Mouse (Mus musculus) kidney, embryonic 16.5 days (tissue): ENCODE results near the gene Card19. TPM values are rescaled to one million over a fixed set of nuclear protein-coding genes. Genes with fewer than 3 reads are reported as not detected.

ENCODE experiments used
- ATAC-seq: fragments of 200-750 bp; cut with Nextera tagmentation; 2 replicates; pipeline ENCODE4 v1.8.0; 2017; ENCODE audit warnings: moderate TSS enrichment; ENCODE audit not compliant: low FRiP score, low TSS enrichment
- H3K27ac ChIP-seq: fragments of 300-500 bp; sonication (generic); 2 replicates; pipeline ENCODE4 v1.5.1; 2014; ENCODE audit warnings: low read length
- H3K27me3 ChIP-seq: fragments of 300-500 bp; sonication (generic); 2 replicates; pipeline ENCODE4 v1.6.1; 2014; ENCODE audit warnings: low read length, control low read depth, mixed read lengths; ENCODE audit not compliant: insufficient read depth
- H3K36me3 ChIP-seq: fragments of 300-500 bp; sonication (generic); 2 replicates; pipeline ENCODE4 v1.6.1; 2014; ENCODE audit warnings: low read length, control low read depth, mixed read lengths; ENCODE audit not compliant: insufficient read depth
- H3K4me1 ChIP-seq: fragments of 300-500 bp; sonication (generic); 2 replicates; pipeline ENCODE4 v1.6.1; 2014; ENCODE audit warnings: low read length, control low read depth, mixed read lengths; ENCODE audit not compliant: insufficient read depth
- H3K4me2 ChIP-seq: fragments of 300-500 bp; sonication (generic); replicated peaks from 2 replicates; pipeline ENCODE4 v1.6.1; 2014; ENCODE audit warnings: low read depth, low read length
- H3K4me3 ChIP-seq: fragments of 300-500 bp; sonication (generic); 2 replicates; pipeline ENCODE4 v1.5.1; 2014; ENCODE audit warnings: mild to moderate bottlenecking, low read length
- H3K9ac ChIP-seq: fragments of 300-500 bp; sonication (generic); replicated peaks from 2 replicates; pipeline ENCODE4 v1.6.1; 2014; ENCODE audit warnings: low read length
- H3K9me3 ChIP-seq: fragments of 300-500 bp; sonication (generic); 2 replicates; pipeline ENCODE4 v1.6.1; 2016; ENCODE audit warnings: low read length, control low read depth
- WGBS: fragments of 180-500 bp; shearing (Covaris S2); extraction: QIAGEN DNeasy Blood & Tissue Kit; methylation state at CpG from one replicate; pipeline ENCODE4 v1.1.7; 2014; 5-methylcytosine and 5-hydroxymethylcytosine counted together
- polyA plus RNA-seq: library from polyadenylated mRNA; unstranded; fragments of >200 nt; fragmentation: Nextera tagmentation; extraction: Ambion mirVana; gene quantifications from 2 replicates; pipeline ENCODE4 v1.2.1, GENCODE M21; 2015

Gene Card19
- polyA plus RNA-seq, 1 experiment from 2014 or later: 52.6 TPM

DNA sequence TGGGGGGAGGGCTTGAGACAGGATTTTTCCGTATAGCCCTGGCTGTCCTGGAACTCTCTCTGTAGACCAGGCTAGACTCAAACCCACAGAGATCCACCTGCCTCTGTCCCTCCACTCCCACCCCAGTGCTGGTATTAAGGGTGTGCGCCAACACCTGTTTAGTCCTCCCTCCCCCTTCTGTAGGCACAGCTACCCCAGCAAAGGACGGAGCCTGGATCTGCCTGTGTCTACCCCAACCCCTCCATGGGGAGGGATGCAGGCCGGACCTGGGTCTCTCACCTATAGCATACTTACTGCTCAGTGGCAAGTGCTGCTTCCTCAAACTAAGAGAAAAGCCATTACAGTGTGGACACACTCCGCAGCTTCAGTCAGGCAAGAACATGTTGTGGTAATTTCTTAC, 35.6 kb downstream of the Card19 start:
- Histone ChIP-seq H3K9ac (no peak overlapping the region), H3K9me3 (no peaks in the 10 kb centered on the region), H3K27ac (no peak overlapping the region), H3K4me2 (no peak overlapping the region), H3K27me3 (no peaks in the 10 kb centered on the region), H3K4me1 (no peaks in the 10 kb centered on the region), H3K4me3 (no peak overlapping the region), H3K36me3 (no peaks in the 10 kb centered on the region)
- no peak for ATAC-seq
- 84% methylated on average over 5 of the region's 5 CpGs for WGBS

DNA sequence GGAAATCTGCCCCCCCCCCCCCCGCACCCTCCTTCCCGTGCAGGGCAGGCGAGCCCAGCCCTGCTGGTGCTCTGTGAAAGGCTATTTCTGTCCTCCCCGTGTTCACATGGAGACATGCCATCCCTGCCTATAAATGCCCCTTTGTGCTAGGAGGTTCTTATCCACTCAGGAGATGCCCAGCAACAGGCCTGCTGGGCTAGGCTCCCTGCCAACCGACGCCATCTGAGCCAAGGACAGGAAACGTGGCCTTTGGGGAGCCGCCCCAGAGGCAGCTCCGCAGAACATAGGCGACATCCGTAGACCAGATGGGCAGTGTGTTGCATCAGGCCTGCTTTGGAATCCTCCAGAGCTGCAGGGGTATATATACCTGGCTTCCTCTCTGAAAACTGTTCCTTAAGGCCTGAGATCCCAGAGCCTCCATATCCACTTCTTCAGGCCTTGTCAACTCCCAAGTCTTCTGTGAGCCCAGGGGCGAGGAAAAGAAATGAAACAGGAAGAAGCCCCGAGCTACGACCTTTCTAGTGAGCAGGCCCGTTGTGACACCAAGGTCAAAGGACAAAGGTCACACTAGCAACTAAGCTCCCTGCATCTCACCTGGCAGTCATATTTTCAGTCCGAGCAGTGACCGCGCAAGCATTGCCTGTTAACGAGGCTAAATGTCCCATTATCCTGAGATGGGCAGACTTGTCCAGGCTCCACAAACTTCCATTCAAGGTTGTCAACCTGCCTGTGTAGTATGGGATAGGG, 36.8 kb downstream of the Card19 start:
- H3K9ac ChIP-seq: no peak overlapping the region
- H3K4me3 ChIP-seq: no peak overlapping the region
- 0 out of 2 replicates have a peak, but pooled peaks have one; percentile 25 for ATAC-seq
- H3K9me3 ChIP-seq: no peaks in the 10 kb centered on the region
- no peak overlapping the region for H3K27ac ChIP-seq
- 69% methylated on average over 19 of the region's 19 CpGs for WGBS
- H3K4me1 ChIP-seq: no peaks in the 10 kb centered on the region
- H3K27me3 ChIP-seq: no peaks in the 10 kb centered on the region
- H3K36me3 ChIP-seq: no peaks in the 10 kb centered on the region
- H3K4me2 ChIP-seq: no peak overlapping the region

DNA sequence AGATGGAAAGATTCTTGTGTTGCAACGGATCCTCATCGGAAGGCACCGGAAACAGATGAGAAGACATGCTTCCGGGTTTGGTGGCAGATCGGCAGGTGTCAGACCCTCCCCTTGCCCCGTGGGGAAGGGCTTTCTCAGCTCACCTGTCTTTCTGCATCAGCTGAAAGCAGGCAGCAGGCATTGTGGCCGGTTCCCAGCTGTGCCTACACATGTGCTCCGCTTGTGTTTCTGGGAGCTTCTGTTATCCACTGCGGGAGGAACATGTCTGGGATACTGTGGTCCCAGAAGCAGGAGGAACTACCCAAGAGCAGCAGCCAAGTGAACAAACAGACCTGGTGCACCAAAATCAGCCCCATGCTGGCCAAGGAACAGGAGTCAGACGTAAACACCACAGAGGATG, 40.3 kb downstream of the Card19 start:
- Histone ChIP-seq H3K27me3 (no peaks in the 10 kb centered on the region), H3K36me3 (no peaks in the 10 kb centered on the region), H3K4me3 (no peak overlapping the region), H3K4me2 (no peak overlapping the region), H3K9ac (no peak overlapping the region), H3K4me1 (no peaks in the 10 kb centered on the region), H3K9me3 (no peaks in the 10 kb centered on the region), H3K27ac (no peak overlapping the region)
- no peak for ATAC-seq
- 84% methylated on average over 10 of the region's 10 CpGs for WGBS

DNA sequence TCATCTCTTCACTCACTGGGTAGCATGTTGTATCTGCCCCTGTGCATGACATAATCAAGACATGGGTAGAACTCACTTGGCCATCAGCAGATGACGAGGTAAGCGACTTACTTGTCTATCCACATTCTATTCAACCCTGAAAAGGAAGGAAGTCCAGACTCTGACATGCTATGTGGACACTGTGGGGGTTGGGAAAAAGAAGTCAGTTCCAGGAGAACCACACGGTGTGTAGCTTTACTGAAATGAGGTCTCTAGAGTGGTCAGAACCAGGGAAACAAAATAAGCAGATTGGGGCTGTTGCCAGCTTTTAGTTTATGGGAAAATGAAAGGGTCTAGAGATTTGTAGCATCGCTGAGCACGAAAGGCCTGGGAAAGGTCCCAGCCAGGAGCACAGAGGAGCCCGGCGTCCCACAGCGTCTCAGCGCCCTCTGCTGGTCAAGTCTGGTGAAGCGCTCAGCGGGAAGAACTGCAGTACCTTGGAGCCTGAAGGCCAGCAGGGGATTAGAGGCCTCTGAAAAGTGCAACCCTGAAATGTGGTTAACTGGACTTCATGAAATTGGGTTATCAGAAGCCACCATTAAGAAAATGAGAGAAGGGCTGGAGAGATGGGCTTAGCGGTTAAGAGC, 42.8 kb downstream of the Card19 start:
- Histone ChIP-seq H3K36me3 (no peaks in the 10 kb centered on the region), H3K4me3 (no peak overlapping the region), H3K4me1 (no peaks in the 10 kb centered on the region), H3K9ac (no peak overlapping the region), H3K27ac (no peak overlapping the region), H3K4me2 (no peak overlapping the region), H3K27me3 (no peaks in the 10 kb centered on the region), H3K9me3 (no peaks in the 10 kb centered on the region)
- 5% methylated on average over 12 of the region's 12 CpGs for WGBS
- peak; percentile 86 for ATAC-seq

DNA sequence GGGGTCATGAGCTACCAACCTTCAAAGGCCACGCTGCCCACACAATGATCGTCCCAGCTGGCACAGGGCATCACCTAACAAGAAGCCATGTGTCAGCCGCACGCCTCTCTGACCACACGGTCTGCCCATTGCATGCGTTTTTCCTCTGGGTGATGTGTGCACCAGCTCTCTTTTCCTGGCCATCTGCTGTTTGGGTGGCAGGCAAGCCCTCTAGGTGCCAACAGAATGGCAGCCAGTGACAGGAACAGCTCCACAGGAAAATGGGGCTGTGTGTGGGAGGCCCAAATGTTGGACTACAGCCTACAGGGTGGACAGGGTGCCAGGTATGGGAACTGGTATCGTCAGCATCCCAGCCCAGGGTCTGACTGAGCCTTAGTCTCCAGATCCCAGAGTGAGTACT, 43.5 kb downstream of the Card19 start:
- Histone ChIP-seq H3K9ac (no peak overlapping the region), H3K9me3 (no peaks in the 10 kb centered on the region), H3K4me3 (no peak overlapping the region), H3K4me2 (no peak overlapping the region), H3K27me3 (no peaks in the 10 kb centered on the region), H3K4me1 (no peaks in the 10 kb centered on the region), H3K27ac (no peak overlapping the region), H3K36me3 (no peaks in the 10 kb centered on the region)
- ATAC-seq: no peak
- 87% methylated on average over 7 of the region's 7 CpGs for WGBS

DNA sequence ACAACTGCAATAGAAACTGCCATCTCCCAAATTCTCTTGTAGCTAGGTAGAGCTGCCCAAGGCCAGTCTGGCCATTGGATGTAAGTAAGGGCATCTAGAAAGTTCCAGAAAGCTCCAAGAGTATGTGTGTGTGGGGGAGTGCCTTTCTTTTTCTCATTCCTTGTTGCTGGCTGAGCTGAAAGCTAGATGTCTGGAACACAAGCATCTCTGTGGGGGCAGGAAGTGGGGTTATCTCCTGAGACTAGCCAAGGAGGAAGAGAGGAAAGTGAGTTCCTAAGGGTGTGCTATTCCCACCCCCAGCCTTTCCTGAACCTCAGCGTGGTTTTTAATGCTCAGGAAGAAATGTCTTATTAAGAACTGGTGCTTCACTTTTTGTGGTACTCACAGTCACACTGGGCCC, 44.1 kb downstream of the Card19 start:
- WGBS: 65% methylated on average over 1 of the region's 1 CpGs

DNA sequence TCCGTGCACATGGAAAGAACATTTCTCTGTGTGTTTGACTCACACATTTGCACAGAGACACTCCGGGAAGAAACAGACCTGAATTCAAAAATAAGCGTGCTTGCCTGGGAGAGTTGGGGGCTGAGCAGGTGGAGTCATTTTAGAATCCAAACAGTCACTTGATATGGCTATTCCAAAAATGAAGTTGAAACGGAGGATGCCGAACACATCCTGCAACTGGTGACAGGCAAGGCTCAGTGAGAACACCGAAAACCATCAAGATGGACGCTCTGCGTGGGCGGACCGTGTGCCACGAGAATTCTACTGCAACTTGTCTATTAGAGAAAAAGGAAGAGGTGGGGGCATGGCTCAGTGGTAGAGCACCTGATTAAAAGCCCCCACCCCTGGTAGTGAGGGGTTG, 45.2 kb downstream of the Card19 start:
- Histone ChIP-seq H3K4me3 (no peak overlapping the region), H3K9ac (no peak overlapping the region), H3K27ac (no peak overlapping the region), H3K4me2 (no peak overlapping the region), H3K4me1 (no peaks in the 10 kb centered on the region), H3K27me3 (no peaks in the 10 kb centered on the region), H3K9me3 (no peaks in the 10 kb centered on the region), H3K36me3 (no peaks in the 10 kb centered on the region)
- no peak for ATAC-seq
- WGBS: 81% methylated on average over 11 of the region's 11 CpGs

More for the DNA sequence above, 44.1 kb downstream of the Card19 start:
- H3K4me2 ChIP-seq: no peak overlapping the region
- no peak for ATAC-seq
- no peaks in the 10 kb centered on the region for H3K27me3 ChIP-seq
- H3K4me1 ChIP-seq: no peaks in the 10 kb centered on the region
- H3K9ac ChIP-seq: no peak overlapping the region
- no peaks in the 10 kb centered on the region for H3K36me3 ChIP-seq
- H3K4me3 ChIP-seq: no peak overlapping the region
- no peak overlapping the region for H3K27ac ChIP-seq
- H3K9me3 ChIP-seq: no peaks in the 10 kb centered on the region

DNA sequence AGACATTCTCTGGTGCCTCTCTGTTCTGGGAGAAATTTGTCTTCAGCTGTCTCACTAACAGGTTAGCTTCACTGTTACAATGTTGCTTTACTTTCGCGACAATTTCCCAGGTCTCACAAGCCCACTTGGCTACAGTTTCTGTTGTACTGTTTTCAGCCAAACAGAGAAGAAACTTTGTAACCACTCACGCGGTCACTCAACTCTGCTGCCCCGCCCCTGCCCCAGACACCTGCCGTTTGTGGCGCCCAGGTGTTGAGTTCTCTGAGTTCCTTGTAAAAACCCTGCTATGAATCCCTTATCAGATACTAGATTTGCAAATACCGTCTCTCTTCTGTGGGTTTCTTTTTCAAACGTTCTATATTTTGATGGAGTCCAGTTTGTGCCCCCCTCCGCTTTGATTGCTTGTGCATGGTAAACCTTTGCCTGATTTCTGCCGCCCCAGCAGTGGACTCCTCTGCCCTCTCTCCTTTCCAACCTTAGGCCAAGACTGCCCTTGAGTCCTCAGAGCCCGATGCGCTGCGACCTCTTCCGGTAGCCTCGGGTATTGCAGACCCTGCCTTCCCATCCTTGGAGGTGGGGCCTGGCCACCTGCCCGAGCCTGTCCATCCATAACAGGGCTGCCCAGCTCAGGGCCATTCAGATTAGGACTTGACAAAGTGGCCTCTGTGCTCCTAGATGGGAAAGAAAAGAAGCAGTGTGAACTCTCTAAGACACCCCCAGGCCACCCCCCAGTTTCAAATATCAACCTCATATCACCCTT, 46.2 kb downstream of the Card19 start:
- no peaks in the 10 kb centered on the region for H3K36me3 ChIP-seq
- ATAC-seq: peak; percentile 79
- H3K27ac ChIP-seq: no peak overlapping the region
- no peaks in the 10 kb centered on the region for H3K4me1 ChIP-seq
- no peak overlapping the region for H3K4me3 ChIP-seq
- no peaks in the 10 kb centered on the region for H3K9me3 ChIP-seq
- WGBS: 15% methylated on average over 17 of the region's 17 CpGs
- H3K9ac ChIP-seq: no peak overlapping the region
- H3K27me3 ChIP-seq: no peaks in the 10 kb centered on the region
- no peak overlapping the region for H3K4me2 ChIP-seq

DNA sequence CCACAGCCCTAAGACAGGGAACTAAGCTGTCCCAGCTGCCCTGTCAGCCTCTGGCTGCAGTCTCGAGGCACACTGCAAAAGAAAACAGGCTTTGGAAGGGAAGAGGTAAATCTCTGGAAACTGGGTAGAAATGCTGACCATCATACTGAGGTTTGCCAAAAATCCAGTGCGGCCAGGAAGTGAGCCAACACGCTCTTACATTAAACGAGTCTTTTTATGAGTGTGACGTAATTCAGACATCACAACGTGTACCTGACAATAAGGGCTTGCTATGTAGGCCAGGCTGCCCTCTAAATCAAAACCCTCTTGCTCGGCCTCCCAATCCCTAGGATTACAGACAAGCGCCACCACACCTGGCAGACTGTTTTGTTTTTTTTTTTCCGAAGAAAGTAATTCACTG, 48.8 kb downstream of the Card19 start:
- no peaks in the 10 kb centered on the region for H3K9me3 ChIP-seq
- ATAC-seq: no peak
- 37% methylated on average over 9 of the region's 9 CpGs for WGBS
- H3K4me3 ChIP-seq: no peak overlapping the region
- no peaks in the 10 kb centered on the region for H3K27me3 ChIP-seq
- no peaks in the 10 kb centered on the region for H3K4me1 ChIP-seq
- no peak overlapping the region for H3K9ac ChIP-seq
- no peaks in the 10 kb centered on the region for H3K36me3 ChIP-seq
- H3K4me2 ChIP-seq: no peak overlapping the region
- H3K27ac ChIP-seq: no peak overlapping the region

DNA sequence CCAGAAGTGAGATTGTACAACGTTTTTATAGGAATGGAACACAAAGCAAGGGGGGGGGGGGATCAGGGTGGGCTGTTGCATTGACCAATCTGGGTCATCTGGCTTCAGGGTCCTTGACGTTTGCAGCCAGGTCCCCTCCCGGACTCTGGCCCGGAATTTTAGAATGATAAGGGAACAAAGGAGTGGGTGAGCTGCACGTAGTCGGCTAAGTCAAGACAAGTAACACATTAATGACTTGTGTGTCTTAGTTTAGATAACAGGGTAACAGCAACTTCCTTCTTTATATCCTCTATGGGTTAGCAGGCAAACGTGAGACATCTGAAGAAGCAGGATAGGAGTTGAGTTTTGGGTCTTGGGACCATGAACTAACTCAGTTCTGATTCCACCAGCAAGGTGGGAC, 52.2 kb downstream of the Card19 start:
- WGBS: 72% methylated on average over 7 of the region's 7 CpGs
- ATAC-seq: no peak

More for the DNA sequence above, 52.2 kb downstream of the Card19 start:
- H3K27me3 ChIP-seq: no peaks in the 10 kb centered on the region
- no peak overlapping the region for H3K27ac ChIP-seq
- no peaks in the 10 kb centered on the region for H3K4me1 ChIP-seq
- no peaks in the 10 kb centered on the region for H3K9me3 ChIP-seq
- H3K4me3 ChIP-seq: no peak overlapping the region
- no peak overlapping the region for H3K4me2 ChIP-seq
- no peaks in the 10 kb centered on the region for H3K36me3 ChIP-seq
- H3K9ac ChIP-seq: no peak overlapping the region
